Mouse (Mus musculus): ENCODE measurements at regions not wholly inside any gene's neighbourhood (a gene's known extent, or its start where the extent isn't known, plus 50 kb on each side); places are given as distances from the start of the nearest gene placed in this dataset.
"Not testable (repeated sequence)": the region's sequence is repeated elsewhere in the genome, so short reads cannot be mapped to it uniquely, and the experiment has no call there.

- H3K4me1 ChIP-seq (replicated peaks; ENCODE audit: low read depth, low read length); H3K4me3 ChIP-seq (replicated peaks; ENCODE audit: low read length); H3K27me3 ChIP-seq (ENCODE audit: insufficient read depth, low read length); H3K9me3 ChIP-seq (ENCODE audit: low read length); H3K36me3 ChIP-seq (ENCODE audit: insufficient read depth, low read length): not testable (repeated sequence)
Measured at GRCm38 (mm10) chr10:38704762-38705130, 116.8 kb downstream of the Rfpl4b start.

- Histone ChIP-seq H3K4me3 (replicated peaks; ENCODE audit: low read length) (no peak overlapping the region), H3K4me1 (replicated peaks; ENCODE audit: low read depth, low read length) (no peaks in the 10 kb centered on the region), H3K9me3 (ENCODE audit: low read length) (no peaks in the 10 kb centered on the region), H3K36me3 (ENCODE audit: insufficient read depth, low read length) (no peaks in the 10 kb centered on the region), H3K27me3 (ENCODE audit: insufficient read depth, low read length) (no peaks in the 10 kb centered on the region)
- TF ChIP-seq CTCF (conservative IDR thresholded peaks at IDR 0.05; ENCODE audit: low read length) (no peak), POU5F1 (IDR thresholded peaks at IDR 0.05; ENCODE audit: borderline replicate concordance, low read length) (no peak), NANOG (IDR thresholded peaks at IDR 0.05; ENCODE audit: borderline replicate concordance, low read length) (no peak)
Measured at GRCm38 (mm10) chr10:38703954-38704761, 117.4 kb downstream of the Rfpl4b start.

GRCm38 (mm10) chr10:38677453-38677852 is 144.1 kb downstream of the Rfpl4b start:
- Histone ChIP-seq H3K9me3 (ENCODE audit: low read length) (peaks cover 24% of the 10 kb centered on the region), H3K4me3 (replicated peaks; ENCODE audit: low read length) (no peak overlapping the region), H3K4me1 (replicated peaks; ENCODE audit: low read depth, low read length) (no peaks in the 10 kb centered on the region), H3K36me3 (ENCODE audit: insufficient read depth, low read length) (no peaks in the 10 kb centered on the region), H3K27me3 (ENCODE audit: insufficient read depth, low read length) (no peaks in the 10 kb centered on the region)
- TF ChIP-seq NANOG (IDR thresholded peaks at IDR 0.05; ENCODE audit: borderline replicate concordance, low read length), result no peak
- TF ChIP-seq POU5F1 (IDR thresholded peaks at IDR 0.05; ENCODE audit: borderline replicate concordance, low read length), result no peak
- TF ChIP-seq CTCF (conservative IDR thresholded peaks at IDR 0.05; ENCODE audit: low read length), result no peak

- no peaks in the 10 kb centered on the region for H3K9me3 ChIP-seq (ENCODE audit: low read length)
- no peaks in the 10 kb centered on the region for H3K36me3 ChIP-seq (ENCODE audit: insufficient read depth, low read length)
- no peaks in the 10 kb centered on the region for H3K4me1 ChIP-seq (replicated peaks; ENCODE audit: low read depth, low read length)
- TF ChIP-seq POU5F1 (IDR thresholded peaks at IDR 0.05; ENCODE audit: borderline replicate concordance, low read length) (no peak), CTCF (conservative IDR thresholded peaks at IDR 0.05; ENCODE audit: low read length) (no peak), NANOG (IDR thresholded peaks at IDR 0.05; ENCODE audit: borderline replicate concordance, low read length) (no peak)
- no peaks in the 10 kb centered on the region for H3K27me3 ChIP-seq (ENCODE audit: insufficient read depth, low read length)
- H3K4me3 ChIP-seq (replicated peaks; ENCODE audit: low read length), result no peak overlapping the region
Measured at GRCm38 (mm10) chr10:38668610-38669009, 153.0 kb downstream of the Rfpl4b start.

- Histone ChIP-seq H3K4me1 (replicated peaks; ENCODE audit: low read depth, low read length) (no peaks in the 10 kb centered on the region), H3K9me3 (ENCODE audit: low read length) (no peaks in the 10 kb centered on the region), H3K4me3 (replicated peaks; ENCODE audit: low read length) (no peak overlapping the region), H3K27me3 (ENCODE audit: insufficient read depth, low read length) (no peaks in the 10 kb centered on the region), H3K36me3 (ENCODE audit: insufficient read depth, low read length) (no peaks in the 10 kb centered on the region)
- no peak for TF ChIP-seq CTCF (conservative IDR thresholded peaks at IDR 0.05; ENCODE audit: low read length)
- no peak for TF ChIP-seq NANOG (IDR thresholded peaks at IDR 0.05; ENCODE audit: borderline replicate concordance, low read length)
- TF ChIP-seq POU5F1 (IDR thresholded peaks at IDR 0.05; ENCODE audit: borderline replicate concordance, low read length), result no peak
Measured at GRCm38 (mm10) chr10:38667841-38668240, 153.7 kb downstream of the Rfpl4b start.

- no peaks in the 10 kb centered on the region for H3K27me3 ChIP-seq (ENCODE audit: insufficient read depth, low read length)
- no peaks in the 10 kb centered on the region for H3K36me3 ChIP-seq (ENCODE audit: insufficient read depth, low read length)
- H3K4me3 ChIP-seq (replicated peaks; ENCODE audit: low read length), result no peak overlapping the region
- H3K4me1 ChIP-seq (replicated peaks; ENCODE audit: low read depth, low read length), result no peaks in the 10 kb centered on the region
- no peaks in the 10 kb centered on the region for H3K9me3 ChIP-seq (ENCODE audit: low read length)
- no peak for TF ChIP-seq CTCF (conservative IDR thresholded peaks at IDR 0.05; ENCODE audit: low read length)
- no peak for TF ChIP-seq POU5F1 (IDR thresholded peaks at IDR 0.05; ENCODE audit: borderline replicate concordance, low read length)
- TF ChIP-seq NANOG (IDR thresholded peaks at IDR 0.05; ENCODE audit: borderline replicate concordance, low read length), result no peak
Measured at GRCm38 (mm10) chr10:38635695-38636094, 185.9 kb downstream of the Rfpl4b start.

GRCm38 (mm10) chr10:38629907-38630505 is 191.6 kb downstream of the Rfpl4b start:
- H3K36me3 ChIP-seq (ENCODE audit: insufficient read depth, low read length), result no peaks in the 10 kb centered on the region
- H3K4me3 ChIP-seq (replicated peaks; ENCODE audit: low read length), result no peak overlapping the region

GRCm38 (mm10) chr10:38623399-38623798 is 198.2 kb downstream of the Rfpl4b start:
- Histone ChIP-seq H3K9me3 (ENCODE audit: low read length) (no peaks in the 10 kb centered on the region), H3K36me3 (ENCODE audit: insufficient read depth, low read length) (no peaks in the 10 kb centered on the region), H3K4me1 (replicated peaks; ENCODE audit: low read depth, low read length) (no peaks in the 10 kb centered on the region), H3K4me3 (replicated peaks; ENCODE audit: low read length) (no peak overlapping the region), H3K27me3 (ENCODE audit: insufficient read depth, low read length) (no peaks in the 10 kb centered on the region)
- TF ChIP-seq NANOG (IDR thresholded peaks at IDR 0.05; ENCODE audit: borderline replicate concordance, low read length) (no peak), POU5F1 (IDR thresholded peaks at IDR 0.05; ENCODE audit: borderline replicate concordance, low read length) (no peak), CTCF (conservative IDR thresholded peaks at IDR 0.05; ENCODE audit: low read length) (no peak)

More at GRCm38 (mm10) chr10:38629907-38630505, 191.6 kb downstream of the Rfpl4b start:
- Histone ChIP-seq H3K4me1 (replicated peaks; ENCODE audit: low read depth, low read length) (no peaks in the 10 kb centered on the region), H3K9me3 (ENCODE audit: low read length) (0 out of 2 replicates have a peak, but pooled peaks cover 4% of the 10 kb centered on the region), H3K27me3 (ENCODE audit: insufficient read depth, low read length) (no peaks in the 10 kb centered on the region)
- TF ChIP-seq CTCF (conservative IDR thresholded peaks at IDR 0.05; ENCODE audit: low read length) (no peak), NANOG (IDR thresholded peaks at IDR 0.05; ENCODE audit: borderline replicate concordance, low read length) (no peak), POU5F1 (IDR thresholded peaks at IDR 0.05; ENCODE audit: borderline replicate concordance, low read length) (no peak)
